Comparison of ENCODE assay signal across 8 mouse cellular contexts in genomic region chr7:64741333-64742307, GRCm38 (mm10).
DNase-seq lines count a peak whose midpoint lies in the region; ATAC-seq and TF ChIP-seq lines count a peak whose summit lies in the region.

No protein-coding gene starts in this region.

- H3K27ac ChIP-seq in kidney, postnatal 0 days: no peak overlapping the region
- H3K27ac ChIP-seq in limb, embryonic 15.5 days: no peak overlapping the region
- H3K27ac ChIP-seq in neural tube, embryonic 11.5 days (ENCODE audit: low read depth, low read length): 0 out of 2 replicates have a peak overlapping the region, but pooled peaks have one; percentile 7

- H3K4me2 ChIP-seq in kidney, postnatal 0 days (ENCODE audit: low read length): no peak overlapping the region
- no peak overlapping the region for H3K4me2 ChIP-seq in limb, embryonic 15.5 days
- no peak overlapping the region for H3K4me2 ChIP-seq in neural tube, embryonic 11.5 days (ENCODE audit: low read depth)

- no peaks in the 10 kb centered on the region for H3K9me3 ChIP-seq in kidney, postnatal 0 days (replicated peaks; ENCODE audit: low read length)
- no peaks in the 10 kb centered on the region for H3K9me3 ChIP-seq in limb, embryonic 15.5 days
- no peaks in the 10 kb centered on the region for H3K9me3 ChIP-seq in neural tube, embryonic 11.5 days (ENCODE audit: control insufficient read depth, low read length)

- no peaks in the 10 kb centered on the region for H3K4me1 ChIP-seq in kidney, postnatal 0 days (replicated peaks; ENCODE audit: insufficient read depth, low read length)
- no peaks in the 10 kb centered on the region for H3K4me1 ChIP-seq in limb, embryonic 15.5 days
- peaks cover 25% of the 10 kb centered on the region for H3K4me1 ChIP-seq in neural tube, embryonic 11.5 days (ENCODE audit: control insufficient read depth, insufficient read depth, low read length)

- peak; percentile 42 for DNase-seq in 416B (ENCODE audit: low read depth)
- DNase-seq in adrenal gland, adult (ENCODE audit: inconsistent age in 2 of 2, low spot score in 1 of 2): peak; percentile 47 to 84
- DNase-seq in gastrocnemius, postnatal 14 days: peak; percentile 60
- peak; percentile 82 for DNase-seq in kidney, postnatal 0 days (ENCODE audit: low spot score)
- peak; percentile 90 for DNase-seq in neural tube, embryonic 11.5 days (ENCODE audit: low spot score)
- DNase-seq in testis, postnatal 10 days (ENCODE audit: low spot score): peak; percentile 91

- peak; percentile 83 for ATAC-seq in common myeloid progenitor, adult 5-6 weeks (replicated peaks; ENCODE audit: low read depth, poor library complexity, severe bottlenecking)
- 0 out of 2 replicates have a peak, but pooled peaks have one; percentile 57 for ATAC-seq in kidney, postnatal 0 days (replicated peaks; ENCODE audit: low FRiP score, low read depth)
- ATAC-seq in limb, embryonic 15.5 days (ENCODE audit: insufficient number of reproducible peaks, low FRiP score, low TSS enrichment, low read depth): 0 out of 2 replicates have a peak, but pooled peaks have one; percentile 16
- ATAC-seq in neural tube, embryonic 11.5 days (ENCODE audit: insufficient read depth, low FRiP score, low TSS enrichment): peak; percentile 51

- TF ChIP-seq CTCF in kidney, postnatal 0 days (IDR thresholded peaks at IDR 0.05; ENCODE audit: low read depth): peak; percentile 95

- H3K36me3 ChIP-seq in kidney, postnatal 0 days (ENCODE audit: insufficient read depth, low read length): no peaks in the 10 kb centered on the region
- H3K36me3 ChIP-seq in limb, embryonic 15.5 days: no peaks in the 10 kb centered on the region
- peaks cover 3% of the 10 kb centered on the region; the same call in 1 of the 2 replicates for H3K36me3 ChIP-seq in neural tube, embryonic 11.5 days (ENCODE audit: control insufficient read depth, insufficient read depth, low read length)

- no peaks in the 10 kb centered on the region for H3K27me3 ChIP-seq in kidney, postnatal 0 days (ENCODE audit: insufficient read depth, low read length)
- H3K27me3 ChIP-seq in limb, embryonic 15.5 days: 0 out of 2 replicates have a peak, but pooled peaks cover 5% of the 10 kb centered on the region
- no peaks in the 10 kb centered on the region for H3K27me3 ChIP-seq in neural tube, embryonic 11.5 days (ENCODE audit: control insufficient read depth, insufficient read depth, low read length)

- no peak overlapping the region for H3K4me3 ChIP-seq in kidney, postnatal 0 days (replicated peaks; ENCODE audit: low read depth, low read length)
- no peak overlapping the region for H3K4me3 ChIP-seq in limb, embryonic 15.5 days
- no peak overlapping the region for H3K4me3 ChIP-seq in neural tube, embryonic 11.5 days (ENCODE audit: low read depth, low read length)

- 33% methylated on average over 8 of the region's 8 CpGs for WGBS in kidney, postnatal 0 days
- WGBS in limb, embryonic 15.5 days: 31% methylated on average over 8 of the region's 8 CpGs
- 25% methylated on average over 8 of the region's 8 CpGs for WGBS in neural tube, embryonic 11.5 days

- intact Hi-C loops in gastrocnemius, postnatal 14 days (cut with DNase I; ENCODE audit: low total_unique reads): loop anchor here (5.0 kb wide), 1 partner anchor 239 kb away; the partner anchor contains the start of gene Apba2

- H3K9ac ChIP-seq in kidney, postnatal 0 days (ENCODE audit: low read depth, low read length): no peak overlapping the region
- no peak overlapping the region for H3K9ac ChIP-seq in limb, embryonic 15.5 days
- H3K9ac ChIP-seq in neural tube, embryonic 11.5 days (ENCODE audit: low read length): no peak overlapping the region; the same call in 1 of the 2 replicates

Comparison
In these comparisons a context has a peak if more than half of its experiments do, and no peak if none do; other contexts are left out.
1. ATAC-seq: peak in every context shown above with its lines; median percentile 83 in common myeloid progenitor, adult 5-6 weeks; 57 in kidney, postnatal 0 days; 51 in neural tube, embryonic 11.5 days; 16 in limb, embryonic 15.5 days.